Mouse (Mus musculus): ENCODE results near the gene Mcm2. TPM values are rescaled to one million over a fixed set of nuclear protein-coding genes. Genes with fewer than 3 reads are reported as not detected.
A peak's percentile ranks its signal among the peaks of the same experiment; 100 is the strongest.

Gene Mcm2
- total RNA-seq, 1 experiment, result 237 TPM

- H3K4me3 ChIP-seq (ENCODE audit: insufficient read depth in 1 of 2, low read depth in 1 of 2, low read length in 2 of 2, poor library complexity in 1 of 2, severe bottlenecking in 1 of 2), result no peak overlapping the region
- no peak overlapping the region for H3K27ac ChIP-seq (ENCODE audit: insufficient read depth, low read depth, low read length, poor library complexity, severe bottlenecking)
- no peak overlapping the region for H3K9ac ChIP-seq (ENCODE audit: insufficient read depth, low read depth, low read length, poor library complexity, severe bottlenecking)
- H3K4me1 ChIP-seq (ENCODE audit: control insufficient read depth in 2 of 2, insufficient read depth in 2 of 2, low read length in 2 of 2, poor library complexity in 1 of 2), result peaks cover 3 to 11% of the 10 kb centered on the region in 2 experiments; a peak in 2 of 4 replicates
- H3K9me3 ChIP-seq (ENCODE audit: control insufficient read depth, insufficient read depth, low read depth, low read length), result no peaks in the 10 kb centered on the region
- in situ Hi-C loops (cut with MboI; ENCODE audit: low sequenced_read_pairs in 2 of 2, unreplicated experiment in 2 of 2), result no loop called here
- TF ChIP-seq ZC3H11A (IDR thresholded peaks at IDR 0.05; ENCODE audit: borderline replicate concordance, low read depth, low read length), result no peak
- no peak for TF ChIP-seq ZNF384 (IDR thresholded peaks at IDR 0.05; ENCODE audit: low read depth, low read length)
- TF ChIP-seq MAFK (IDR thresholded peaks at IDR 0.05; ENCODE audit: insufficient read depth, low read depth, low read length), result no peak
- no peak for TF ChIP-seq CHD2 (IDR thresholded peaks at IDR 0.05; ENCODE audit: low read depth, low read length)
- TF ChIP-seq HCFC1 (IDR thresholded peaks at IDR 0.05; ENCODE audit: borderline replicate concordance, insufficient read depth, low read length), result no peak
- peaks cover 3% of the 10 kb centered on the region; the same call in 1 of the 2 replicates for H3K36me3 ChIP-seq (ENCODE audit: control insufficient read depth, insufficient read depth, low read length, poor library complexity, severe bottlenecking)
- no peak for DNase-seq (ENCODE audit: low read depth, low spot score)
These were observed 5.1 kb upstream of the Mcm2 start for GRCm38 (mm10) chr6:88903708-88904107.

GRCm38 (mm10) chr6:88901947-88902820 lies 3.6 kb upstream of the Mcm2 start, which contains the start of gene Tpra1:
Tpra1 (plus strand) TSS chr6:88902251.
- Histone ChIP-seq H3K9ac (ENCODE audit: insufficient read depth, low read depth, low read length, poor library complexity, severe bottlenecking) (peak within 1 kb of the TSS; percentile 92), H3K27ac (ENCODE audit: insufficient read depth, low read depth, low read length, poor library complexity, severe bottlenecking) (peak within 1 kb of the TSS; percentile 30; the same call in 1 of the 2 replicates), H3K9me3 (ENCODE audit: control insufficient read depth, insufficient read depth, low read depth, low read length) (no peaks in the 10 kb centered on the region), H3K4me3 (ENCODE audit: insufficient read depth in 1 of 2, low read depth in 1 of 2, low read length in 2 of 2, poor library complexity in 1 of 2, severe bottlenecking in 1 of 2) (peak within 1 kb of the TSS; percentile 93 to 94), H3K36me3 (ENCODE audit: control insufficient read depth, insufficient read depth, low read length, poor library complexity, severe bottlenecking) (peaks cover 1% of the 10 kb centered on the region; the same call in 1 of the 2 replicates), H3K4me1 (ENCODE audit: control insufficient read depth in 2 of 2, insufficient read depth in 2 of 2, low read length in 2 of 2, poor library complexity in 1 of 2) (peaks cover 3 to 11% of the 10 kb centered on the region in 2 experiments; a peak in 2 of 4 replicates)
- DNase-seq (ENCODE audit: low read depth, low spot score), result peak; percentile 96
- in situ Hi-C loops (cut with MboI; ENCODE audit: low sequenced_read_pairs in 2 of 2, unreplicated experiment in 2 of 2), result no loop called here
- TF ChIP-seq ZNF384 (IDR thresholded peaks at IDR 0.05; ENCODE audit: low read depth, low read length) (peak; percentile 16; the same call in 1 of the 2 replicates), HCFC1 (IDR thresholded peaks at IDR 0.05; ENCODE audit: borderline replicate concordance, insufficient read depth, low read length) (no peak)

DNA sequence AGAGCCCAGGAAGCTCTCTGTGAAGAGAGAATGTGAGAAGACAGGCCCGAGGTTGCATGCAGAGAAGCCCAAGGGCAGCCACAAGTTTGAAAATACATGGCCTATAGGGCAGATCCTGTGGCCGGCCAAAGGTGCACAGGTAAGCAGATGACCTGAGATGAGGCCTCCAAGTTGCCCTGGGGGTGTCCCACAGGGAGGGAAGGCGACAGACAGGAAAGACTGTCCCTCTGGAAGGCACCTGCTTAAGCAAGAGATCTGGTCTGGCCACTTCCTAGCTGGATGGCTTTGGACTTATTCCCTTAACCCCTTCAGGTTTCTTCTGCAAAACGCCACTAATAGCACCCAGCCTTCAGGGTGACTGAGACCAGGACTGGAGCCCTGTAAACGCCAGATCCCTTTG lies 2.9 kb upstream of the Mcm2 start:
- Histone ChIP-seq H3K9me3 (ENCODE audit: control insufficient read depth, insufficient read depth, low read depth, low read length) (no peaks in the 10 kb centered on the region), H3K4me3 (ENCODE audit: insufficient read depth in 1 of 2, low read depth in 1 of 2, low read length in 2 of 2, poor library complexity in 1 of 2, severe bottlenecking in 1 of 2) (peak overlapping the region; percentile 59 to 94), H3K36me3 (ENCODE audit: control insufficient read depth, insufficient read depth, low read length, poor library complexity, severe bottlenecking) (peaks cover 9% of the 10 kb centered on the region), H3K4me1 (ENCODE audit: control insufficient read depth in 2 of 2, insufficient read depth in 2 of 2, low read length in 2 of 2, poor library complexity in 1 of 2) (peaks cover 1 to 10% of the 10 kb centered on the region in 2 experiments; a peak in 2 of 4 replicates), H3K27ac (ENCODE audit: insufficient read depth, low read depth, low read length, poor library complexity, severe bottlenecking) (no peak overlapping the region), H3K9ac (ENCODE audit: insufficient read depth, low read depth, low read length, poor library complexity, severe bottlenecking) (peak overlapping the region; percentile 42)
- in situ Hi-C loops (cut with MboI; ENCODE audit: low sequenced_read_pairs in 2 of 2, unreplicated experiment in 2 of 2), result no loop called here
- no peak for DNase-seq (ENCODE audit: low read depth, low spot score)
- no peak for TF ChIP-seq HCFC1 (IDR thresholded peaks at IDR 0.05; ENCODE audit: borderline replicate concordance, insufficient read depth, low read length)
- no peak for TF ChIP-seq CHD2 (IDR thresholded peaks at IDR 0.05; ENCODE audit: low read depth, low read length)
- TF ChIP-seq MAFK (IDR thresholded peaks at IDR 0.05; ENCODE audit: insufficient read depth, low read depth, low read length), result no peak
- TF ChIP-seq ZC3H11A (IDR thresholded peaks at IDR 0.05; ENCODE audit: borderline replicate concordance, low read depth, low read length), result no peak
- TF ChIP-seq ZNF384 (IDR thresholded peaks at IDR 0.05; ENCODE audit: low read depth, low read length), result no peak

DNA sequence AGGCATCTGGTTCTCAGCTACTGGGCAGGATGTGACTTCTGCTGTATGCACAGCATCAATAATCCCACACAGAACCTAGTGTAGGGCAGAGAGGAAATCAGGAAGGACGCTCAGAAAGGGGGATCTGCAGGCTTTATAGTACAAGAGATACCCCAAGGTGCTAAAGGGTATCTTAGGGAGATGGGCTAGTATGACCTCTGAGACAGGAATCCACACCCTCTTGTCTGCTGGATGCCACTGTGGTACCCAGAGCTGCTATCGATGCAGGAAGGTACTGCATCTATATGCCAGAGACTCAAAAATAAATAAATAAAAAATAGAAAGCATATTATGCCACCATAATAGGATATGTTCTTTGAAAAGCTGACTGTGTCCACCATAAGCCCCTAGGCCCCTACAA lies 1.0 kb upstream of the Mcm2 start:
- H3K9me3 ChIP-seq (ENCODE audit: control insufficient read depth, insufficient read depth, low read depth, low read length), result no peaks in the 10 kb centered on the region
- H3K36me3 ChIP-seq (ENCODE audit: control insufficient read depth, insufficient read depth, low read length, poor library complexity, severe bottlenecking), result peaks cover 20% of the 10 kb centered on the region
- TF ChIP-seq HCFC1 (IDR thresholded peaks at IDR 0.05; ENCODE audit: borderline replicate concordance, insufficient read depth, low read length), result no peak
- no peak for TF ChIP-seq CHD2 (IDR thresholded peaks at IDR 0.05; ENCODE audit: low read depth, low read length)
- no peak for TF ChIP-seq ZC3H11A (IDR thresholded peaks at IDR 0.05; ENCODE audit: borderline replicate concordance, low read depth, low read length)
- TF ChIP-seq ZNF384 (IDR thresholded peaks at IDR 0.05; ENCODE audit: low read depth, low read length), result no peak
- TF ChIP-seq MAFK (IDR thresholded peaks at IDR 0.05; ENCODE audit: insufficient read depth, low read depth, low read length), result no peak
- no peak overlapping the region for H3K27ac ChIP-seq (ENCODE audit: insufficient read depth, low read depth, low read length, poor library complexity, severe bottlenecking)
- H3K4me3 ChIP-seq (ENCODE audit: insufficient read depth in 1 of 2, low read depth in 1 of 2, low read length in 2 of 2, poor library complexity in 1 of 2, severe bottlenecking in 1 of 2), result no peak overlapping the region
- no peak for DNase-seq (ENCODE audit: low read depth, low spot score)
- H3K4me1 ChIP-seq (ENCODE audit: control insufficient read depth in 2 of 2, insufficient read depth in 2 of 2, low read length in 2 of 2, poor library complexity in 1 of 2), result peaks cover 0 to 5% of the 10 kb centered on the region in 2 experiments; a peak in 1 of 4 replicates
- H3K9ac ChIP-seq (ENCODE audit: insufficient read depth, low read depth, low read length, poor library complexity, severe bottlenecking), result no peak overlapping the region
- in situ Hi-C loops (cut with MboI; ENCODE audit: low sequenced_read_pairs in 2 of 2, unreplicated experiment in 2 of 2), result loop anchor here in 1 of 2 experiments (25.0 kb wide), 1 partner anchor 987 kb away; the partner anchor contains the start of gene Hmces
